Mouse (Mus musculus): ENCODE measurements around the gene Pcnx3. TPM values are rescaled to one million over a fixed set of nuclear protein-coding genes. Genes with fewer than 3 reads are reported as not detected.

The Pcnx3 gene
- polyA plus RNA-seq, 1 experiment from 2014 or later: 17.7 TPM

GRCm38 (mm10) chr19:5710581-5710980 lies 21.9 kb upstream of the Pcnx3 start:
- Histone ChIP-seq H3K4me1 (peaks cover 21% of the 10 kb centered on the region), H3K4me3 (replicated peaks) (no peak overlapping the region), H3K9ac (no peak overlapping the region), H3K27me3 (replicated peaks) (no peaks in the 10 kb centered on the region), H3K9me3 (no peaks in the 10 kb centered on the region), H3K4me2 (no peak overlapping the region), H3K27ac (no peak overlapping the region), H3K36me3 (peaks cover 43% of the 10 kb centered on the region)
- no peak for ATAC-seq (ENCODE audit: insufficient read depth, low FRiP score, low read depth)
- WGBS: 91% methylated on average over 8 of the region's 8 CpGs

- no peak overlapping the region for H3K9ac ChIP-seq
- peaks cover 43% of the 10 kb centered on the region for H3K36me3 ChIP-seq
- H3K27me3 ChIP-seq (replicated peaks): no peaks in the 10 kb centered on the region
- peaks cover 26% of the 10 kb centered on the region for H3K4me1 ChIP-seq
- no peaks in the 10 kb centered on the region for H3K9me3 ChIP-seq
- H3K4me2 ChIP-seq: no peak overlapping the region
- no peak overlapping the region for H3K27ac ChIP-seq
- 96% methylated on average over 6 of the region's 6 CpGs for WGBS
- ATAC-seq (ENCODE audit: insufficient read depth, low FRiP score, low read depth): no peak
- no peak overlapping the region for H3K4me3 ChIP-seq (replicated peaks)
Measured at GRCm38 (mm10) chr19:5710068-5710467, 21.4 kb upstream of the Pcnx3 start.

- Histone ChIP-seq H3K4me3 (replicated peaks) (no peak overlapping the region), H3K36me3 (peaks cover 51% of the 10 kb centered on the region), H3K4me1 (peaks cover 26% of the 10 kb centered on the region), H3K4me2 (peak overlapping the region; percentile 25), H3K9ac (no peak overlapping the region), H3K27ac (peak overlapping the region; percentile 89), H3K27me3 (replicated peaks) (no peaks in the 10 kb centered on the region), H3K9me3 (no peaks in the 10 kb centered on the region)
- ATAC-seq (ENCODE audit: insufficient read depth, low FRiP score, low read depth): peak; percentile 73
- WGBS: 30% methylated on average over 10 of the region's 10 CpGs
Measured at GRCm38 (mm10) chr19:5704801-5705571, 16.3 kb upstream of the Pcnx3 start.

GRCm38 (mm10) chr19:5704163-5704800 lies 15.6 kb upstream of the Pcnx3 start, which contains the start of gene Kcnk7:
TSS of gene Kcnk7 (plus strand) at chr19:5704367.
- Histone ChIP-seq H3K27ac (peak within 1 kb of the TSS; percentile 89), H3K9me3 (no peaks in the 10 kb centered on the region), H3K4me3 (replicated peaks) (no peak within 1 kb of the TSS), H3K36me3 (peaks cover 52% of the 10 kb centered on the region), H3K4me2 (peak within 1 kb of the TSS; percentile 25), H3K4me1 (peaks cover 26% of the 10 kb centered on the region), H3K9ac (no peak within 1 kb of the TSS), H3K27me3 (replicated peaks) (no peaks in the 10 kb centered on the region)
- WGBS: 62% methylated on average over 17 of the region's 17 CpGs
- ATAC-seq (ENCODE audit: insufficient read depth, low FRiP score, low read depth): no peak

GRCm38 (mm10) chr19:5695849-5696462 lies 7.2 kb upstream of the Pcnx3 start:
- H3K27ac ChIP-seq: no peak overlapping the region
- no peaks in the 10 kb centered on the region for H3K9me3 ChIP-seq
- H3K4me2 ChIP-seq: peak overlapping the region; percentile 25; the same call in 1 of the 2 replicates
- 46% methylated on average over 41 of the region's 41 CpGs for WGBS
- peak; percentile 16 for ATAC-seq (ENCODE audit: insufficient read depth, low FRiP score, low read depth)
- H3K27me3 ChIP-seq (replicated peaks): no peaks in the 10 kb centered on the region
- no peak overlapping the region for H3K4me3 ChIP-seq (replicated peaks)
- H3K36me3 ChIP-seq: peaks cover 77% of the 10 kb centered on the region
- H3K9ac ChIP-seq: no peak overlapping the region
- H3K4me1 ChIP-seq: peaks cover 42% of the 10 kb centered on the region

GRCm38 (mm10) chr19:5693801-5694200 lies 5.1 kb upstream of the Pcnx3 start:
- peaks cover 58% of the 10 kb centered on the region for H3K36me3 ChIP-seq
- peaks cover 51% of the 10 kb centered on the region for H3K4me1 ChIP-seq
- no peak overlapping the region for H3K4me3 ChIP-seq (replicated peaks)
- no peak overlapping the region for H3K27ac ChIP-seq
- H3K4me2 ChIP-seq: no peak overlapping the region
- 84% methylated on average over 6 of the region's 6 CpGs for WGBS
- H3K9ac ChIP-seq: no peak overlapping the region
- H3K9me3 ChIP-seq: no peaks in the 10 kb centered on the region
- no peak for ATAC-seq (ENCODE audit: insufficient read depth, low FRiP score, low read depth)
- H3K27me3 ChIP-seq (replicated peaks): no peaks in the 10 kb centered on the region

GRCm38 (mm10) chr19:5692913-5693396 lies 4.2 kb upstream of the Pcnx3 start:
- Histone ChIP-seq H3K27ac (peak overlapping the region; percentile 95), H3K4me2 (peak overlapping the region; percentile 99), H3K4me1 (peaks cover 52% of the 10 kb centered on the region), H3K36me3 (peaks cover 49% of the 10 kb centered on the region), H3K27me3 (replicated peaks) (no peaks in the 10 kb centered on the region), H3K9ac (no peak overlapping the region), H3K4me3 (replicated peaks) (peak overlapping the region; percentile 97), H3K9me3 (no peaks in the 10 kb centered on the region)
- WGBS: 65% methylated on average over 10 of the region's 10 CpGs
- ATAC-seq (ENCODE audit: insufficient read depth, low FRiP score, low read depth): no peak

- H3K9ac ChIP-seq: peak overlapping the region; percentile 29; the same call in 1 of the 2 replicates
- no peak for ATAC-seq (ENCODE audit: insufficient read depth, low FRiP score, low read depth)
- no peaks in the 10 kb centered on the region for H3K27me3 ChIP-seq (replicated peaks)
- peaks cover 43% of the 10 kb centered on the region for H3K36me3 ChIP-seq
- peak overlapping the region; percentile 99 for H3K4me2 ChIP-seq
- peaks cover 59% of the 10 kb centered on the region for H3K4me1 ChIP-seq
- WGBS: 54% methylated on average over 10 of the region's 10 CpGs
- H3K9me3 ChIP-seq: no peaks in the 10 kb centered on the region
- H3K4me3 ChIP-seq (replicated peaks): peak overlapping the region; percentile 97
- H3K27ac ChIP-seq: peak overlapping the region; percentile 95
Measured at GRCm38 (mm10) chr19:5692086-5692912, 3.6 kb upstream of the Pcnx3 start.

GRCm38 (mm10) chr19:5691601-5692000 lies 2.9 kb upstream of the Pcnx3 start:
- ATAC-seq (ENCODE audit: insufficient read depth, low FRiP score, low read depth): no peak
- peak overlapping the region; percentile 99 for H3K4me2 ChIP-seq
- no peaks in the 10 kb centered on the region for H3K27me3 ChIP-seq (replicated peaks)
- H3K9me3 ChIP-seq: no peaks in the 10 kb centered on the region
- peak overlapping the region; percentile 95 for H3K27ac ChIP-seq
- peaks cover 36% of the 10 kb centered on the region for H3K36me3 ChIP-seq
- H3K4me1 ChIP-seq: peaks cover 62% of the 10 kb centered on the region
- H3K4me3 ChIP-seq (replicated peaks): peak overlapping the region; percentile 97
- peak overlapping the region; percentile 70 for H3K9ac ChIP-seq
- 63% methylated on average over 5 of the region's 5 CpGs for WGBS

- peak overlapping the region; percentile 95 for H3K27ac ChIP-seq
- no peak for ATAC-seq (ENCODE audit: insufficient read depth, low FRiP score, low read depth)
- H3K4me1 ChIP-seq: peaks cover 51% of the 10 kb centered on the region
- H3K4me3 ChIP-seq (replicated peaks): peak overlapping the region; percentile 97
- 51% methylated on average over 15 of the region's 15 CpGs for WGBS
- peaks cover 34% of the 10 kb centered on the region for H3K36me3 ChIP-seq
- no peaks in the 10 kb centered on the region for H3K27me3 ChIP-seq (replicated peaks)
- H3K9ac ChIP-seq: peak overlapping the region; percentile 70
- H3K4me2 ChIP-seq: peak overlapping the region; percentile 99
- H3K9me3 ChIP-seq: no peaks in the 10 kb centered on the region
Measured at GRCm38 (mm10) chr19:5690343-5690735, 1.6 kb upstream of the Pcnx3 start.
